Mouse (Mus musculus) heart, postnatal 0 days (tissue): ENCODE measurements at regions not wholly inside any gene's neighbourhood (a gene's known extent, or its start where the extent isn't known, plus 50 kb on each side); places are given as distances from the start of the nearest gene placed in this dataset.

Experiments
- CTCF ChIP-seq: IDR thresholded peaks from 2 replicates; pipeline ENCODE4 v1.5.1; 2016; ENCODE audit warnings: antibody characterized with exemption, control low read depth, low read depth
- EP300 ChIP-seq: IDR thresholded peaks from 2 replicates; pipeline ENCODE4 v1.6.1; 2016; ENCODE audit warnings: antibody characterized with exemption, low read depth

DNA sequence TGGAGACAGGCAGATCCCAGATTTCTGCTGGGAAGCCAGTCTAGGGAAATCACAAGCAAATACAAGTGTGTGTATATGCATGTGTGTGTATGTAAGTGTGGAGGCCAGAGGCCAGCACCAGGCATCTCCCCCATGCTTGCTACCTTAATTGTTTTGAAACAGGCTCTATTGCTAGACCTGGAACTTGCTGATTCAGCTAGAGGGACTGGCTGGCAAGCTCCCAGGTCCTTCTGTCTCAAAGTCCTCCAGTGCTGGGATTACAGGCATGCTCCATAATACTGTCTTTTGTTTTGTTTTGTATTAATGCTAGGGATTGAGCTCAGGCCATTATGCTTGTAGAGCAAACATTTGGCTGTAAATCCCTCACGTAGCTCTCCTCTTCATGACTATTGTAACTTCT is 70.4 kb downstream of the Prlhr start:
- TF ChIP-seq EP300 (no peak), CTCF (no peak)
